Mouse (Mus musculus) neural tube, embryonic 15.5 days (tissue): Measurements from ENCODE around the gene Flt3l. TPM values are rescaled to one million over a fixed set of nuclear protein-coding genes. Genes with fewer than 3 reads are reported as not detected.
"Not testable (repeated sequence)": the region's sequence is repeated elsewhere in the genome, so short reads cannot be mapped to it uniquely, and the experiment has no call there.

Experiments used
- ATAC-seq: fragments of 200-750 bp; cut with Nextera tagmentation; 2 replicates; pipeline ENCODE4 v1.8.0; 2017; ENCODE audit warnings: mild to moderate bottlenecking, moderate TSS enrichment, moderate library complexity; ENCODE audit not compliant: low FRiP score
- H3K27ac ChIP-seq: fragments of 300-500 bp; sonication (generic); replicated peaks from 2 replicates; pipeline ENCODE4 v1.5.1; 2015; ENCODE audit warnings: mild to moderate bottlenecking, inconsistent platforms
- H3K27me3 ChIP-seq: fragments of 300-500 bp; sonication (generic); replicated peaks from 2 replicates; pipeline ENCODE4 v1.6.1; 2015; ENCODE audit warnings: inconsistent platforms
- H3K36me3 ChIP-seq: fragments of 300-500 bp; sonication (generic); 2 replicates; pipeline ENCODE4 v1.6.1; 2015; ENCODE audit warnings: inconsistent platforms
- H3K4me1 ChIP-seq: fragments of 300-500 bp; sonication (generic); 2 replicates; pipeline ENCODE4 v1.6.1; 2015; ENCODE audit warnings: inconsistent platforms
- H3K4me2 ChIP-seq: fragments of 300-500 bp; sonication (generic); 2 replicates; pipeline ENCODE4 v1.6.1; 2015; ENCODE audit warnings: inconsistent platforms, mild to moderate bottlenecking, moderate library complexity
- H3K4me3 ChIP-seq: fragments of 300-500 bp; sonication (generic); replicated peaks from 2 replicates; pipeline ENCODE4 v1.5.1; 2015; ENCODE audit warnings: mild to moderate bottlenecking, inconsistent platforms
- H3K9ac ChIP-seq: fragments of 300-500 bp; sonication (generic); replicated peaks from 2 replicates; pipeline ENCODE4 v1.6.1; 2015; ENCODE audit warnings: mild to moderate bottlenecking, inconsistent platforms
- H3K9me3 ChIP-seq: fragments of 300-500 bp; sonication (generic); replicated peaks from 2 replicates; pipeline ENCODE4 v1.6.1; 2016; ENCODE audit warnings: inconsistent platforms
- WGBS: fragments of 180-500 bp; shearing (Covaris S2); methylation state at CpG from one replicate; pipeline ENCODE4 v1.1.7; 2015; ENCODE audit warnings: mixed read lengths; 5-methylcytosine and 5-hydroxymethylcytosine counted together
- polyA plus RNA-seq: library from polyadenylated mRNA; unstranded; fragments of >200 nt; fragmentation: Nextera tagmentation; extraction: Ambion mirVana; gene quantifications from 2 replicates; pipeline ENCODE4 v1.2.1, GENCODE M21; 2015

Flt3l gene
- polyA plus RNA-seq, 1 experiment from 2014 or later = 1.8 TPM

DNA sequence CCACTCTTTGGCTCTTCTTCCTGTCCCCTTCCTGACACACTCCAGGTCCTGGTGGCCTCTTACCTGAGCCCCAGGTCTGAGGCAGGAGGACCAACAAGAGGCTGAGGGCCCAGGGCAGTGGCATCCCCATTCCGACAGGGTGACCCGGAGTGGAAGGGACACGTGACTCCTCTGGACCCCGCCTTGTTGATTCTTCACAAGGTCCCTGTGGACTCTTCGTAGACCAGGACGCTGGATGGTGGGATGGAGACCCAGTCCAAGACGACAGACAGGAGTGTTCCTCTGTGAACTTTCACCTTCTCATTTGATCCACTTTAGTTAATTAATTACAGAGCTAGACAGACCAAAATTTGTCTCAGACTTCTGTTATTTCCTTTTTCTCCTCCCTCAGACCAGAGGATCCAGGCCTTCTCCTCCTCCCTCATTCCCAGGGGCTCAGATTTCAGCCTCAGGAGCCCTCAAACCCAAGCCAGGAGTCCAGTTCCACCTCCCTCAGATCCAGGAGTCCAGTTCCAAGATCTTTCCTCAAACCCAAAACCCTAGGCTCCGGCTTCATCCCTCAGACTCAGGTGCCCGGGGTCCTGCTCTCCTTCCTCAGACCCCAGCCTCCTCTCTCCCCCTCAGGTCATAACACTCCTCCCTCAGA is 33.2 kb downstream of the Flt3l start:
- H3K9me3 ChIP-seq = no peaks in the 10 kb centered on the region
- H3K27me3 ChIP-seq = no peaks in the 10 kb centered on the region
- H3K9ac ChIP-seq = no peak overlapping the region
- H3K4me2 ChIP-seq = peak overlapping the region; percentile 42
- H3K36me3 ChIP-seq = no peaks in the 10 kb centered on the region
- 82% methylated on average over 9 of the region's 9 CpGs for WGBS
- H3K4me3 ChIP-seq = peak overlapping the region; percentile 27
- no peak for ATAC-seq
- H3K4me1 ChIP-seq = no peaks in the 10 kb centered on the region
- H3K27ac ChIP-seq = peak overlapping the region; percentile 71

DNA sequence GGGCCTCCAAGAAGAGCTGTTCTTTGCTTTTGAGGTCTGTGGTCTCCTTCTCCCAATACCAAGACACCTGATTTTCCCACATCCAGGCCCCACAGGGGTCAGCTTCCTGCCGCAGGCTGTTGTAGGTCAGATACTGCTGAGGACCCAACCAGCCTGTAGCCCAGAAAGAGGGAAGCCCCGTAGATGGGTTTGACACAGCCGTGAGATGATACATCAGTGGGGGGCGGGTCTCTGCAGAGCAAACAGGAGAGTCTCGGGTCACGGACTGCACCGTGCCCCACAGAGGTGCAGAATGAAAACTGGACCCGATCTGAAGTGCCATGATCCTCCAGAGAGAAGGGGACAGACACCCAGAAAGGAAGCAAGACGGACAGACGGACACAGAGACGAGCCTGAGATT is 33.8 kb downstream of the Flt3l start:
- H3K36me3 ChIP-seq = no peaks in the 10 kb centered on the region
- ATAC-seq = no peak
- no peak overlapping the region for H3K4me3 ChIP-seq
- 89% methylated on average over 11 of the region's 11 CpGs for WGBS
- no peaks in the 10 kb centered on the region for H3K9me3 ChIP-seq
- H3K27ac ChIP-seq = no peak overlapping the region
- peak overlapping the region; percentile 42 for H3K4me2 ChIP-seq
- H3K4me1 ChIP-seq = no peaks in the 10 kb centered on the region
- H3K27me3 ChIP-seq = no peaks in the 10 kb centered on the region
- H3K9ac ChIP-seq = no peak overlapping the region

DNA sequence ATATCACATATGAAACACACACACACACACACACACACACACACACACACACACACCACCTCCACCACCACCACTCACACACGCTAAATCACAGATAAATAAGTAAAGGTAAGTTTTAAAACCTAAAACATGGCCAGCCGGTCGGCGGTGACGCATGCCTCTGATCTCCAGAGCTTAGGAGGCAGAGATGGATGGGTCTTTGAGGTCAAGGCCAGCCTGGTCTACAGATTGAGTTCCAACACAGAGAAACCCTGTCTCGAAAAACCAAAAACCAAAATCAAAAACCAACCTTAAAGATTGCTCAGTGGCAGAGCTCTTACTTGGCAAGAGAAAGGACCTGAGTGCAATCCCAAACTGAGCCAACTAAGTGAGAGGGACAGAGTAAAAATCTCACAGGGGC is 36.2 kb downstream of the Flt3l start:
- Histone ChIP-seq H3K9me3 (no peaks in the 10 kb centered on the region), H3K27ac (no peak overlapping the region), H3K27me3 (no peaks in the 10 kb centered on the region), H3K4me1 (no peaks in the 10 kb centered on the region), H3K4me3 (no peak overlapping the region), H3K4me2 (no peak overlapping the region), H3K9ac (no peak overlapping the region), H3K36me3 (no peaks in the 10 kb centered on the region)
- no peak for ATAC-seq
- WGBS = 97% methylated on average over 6 of the region's 6 CpGs

DNA sequence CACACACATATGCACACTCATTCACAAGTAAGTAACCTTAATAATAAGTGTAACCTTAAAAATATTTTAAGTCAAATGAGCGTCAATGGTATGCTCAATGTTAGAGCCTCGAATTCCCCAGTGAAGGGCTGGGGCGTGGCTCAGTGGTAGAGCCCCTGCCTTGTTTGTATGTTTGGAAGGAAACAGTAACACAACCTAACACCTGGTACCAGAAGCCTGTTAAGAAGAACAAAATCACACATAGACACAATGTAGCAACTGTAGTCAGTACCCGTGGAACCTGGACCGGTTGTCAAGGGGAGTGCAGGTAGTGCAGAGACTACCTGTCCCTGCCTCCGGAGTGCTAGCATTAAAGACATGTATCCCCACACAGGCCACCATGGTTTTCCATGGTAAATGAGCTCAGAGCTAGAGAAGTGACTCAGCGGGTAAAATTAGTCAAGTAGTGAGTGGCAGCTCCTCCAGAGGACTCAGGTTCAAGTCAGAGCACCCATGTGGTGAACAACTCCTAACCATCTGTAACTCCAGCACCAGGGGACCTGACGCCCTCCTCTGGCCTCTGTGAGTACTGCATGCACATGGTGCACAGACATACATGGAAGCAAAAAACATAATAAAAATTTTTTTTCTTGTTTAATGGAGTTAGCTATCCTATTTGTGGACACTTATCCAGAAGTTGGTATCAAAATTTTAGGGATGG is 37.5 kb downstream of the Flt3l start:
- no peaks in the 10 kb centered on the region for H3K36me3 ChIP-seq
- H3K9ac ChIP-seq = no peak overlapping the region
- no peak overlapping the region for H3K4me2 ChIP-seq
- no peak overlapping the region for H3K27ac ChIP-seq
- no peaks in the 10 kb centered on the region for H3K27me3 ChIP-seq
- H3K4me1 ChIP-seq = no peaks in the 10 kb centered on the region
- WGBS = 87% methylated on average over 8 of the region's 8 CpGs
- ATAC-seq = no peak
- H3K4me3 ChIP-seq = no peak overlapping the region
- H3K9me3 ChIP-seq = no peaks in the 10 kb centered on the region

DNA sequence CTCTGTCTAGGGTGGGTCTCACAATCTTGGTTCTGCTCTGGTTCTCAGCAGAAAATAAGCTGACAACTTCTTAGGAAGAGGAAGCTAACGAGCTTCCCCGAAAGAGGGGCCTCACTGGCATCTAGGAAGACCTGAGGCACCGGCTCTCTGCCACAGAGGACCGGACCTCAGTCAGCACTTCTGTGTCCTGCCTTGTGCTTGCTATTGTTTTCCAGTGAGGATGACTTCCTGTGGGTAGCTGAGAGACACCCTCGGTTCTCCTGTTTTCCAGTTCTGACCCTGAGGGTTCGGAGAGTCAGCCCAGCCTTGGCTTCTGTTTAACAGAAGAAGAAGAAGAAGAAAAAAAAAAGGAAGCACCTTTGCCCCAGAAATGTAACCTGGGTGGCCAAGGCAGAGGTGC is 38.8 kb downstream of the Flt3l start:
- H3K36me3 ChIP-seq = no peaks in the 10 kb centered on the region
- no peak overlapping the region for H3K4me2 ChIP-seq
- peaks cover 4% of the 10 kb centered on the region; the same call in 1 of the 2 replicates for H3K4me1 ChIP-seq
- 76% methylated on average over 6 of the region's 6 CpGs for WGBS
- ATAC-seq = no peak
- H3K4me3 ChIP-seq = no peak overlapping the region
- H3K9me3 ChIP-seq = no peaks in the 10 kb centered on the region
- H3K9ac ChIP-seq = no peak overlapping the region
- H3K27ac ChIP-seq = no peak overlapping the region
- no peaks in the 10 kb centered on the region for H3K27me3 ChIP-seq

DNA sequence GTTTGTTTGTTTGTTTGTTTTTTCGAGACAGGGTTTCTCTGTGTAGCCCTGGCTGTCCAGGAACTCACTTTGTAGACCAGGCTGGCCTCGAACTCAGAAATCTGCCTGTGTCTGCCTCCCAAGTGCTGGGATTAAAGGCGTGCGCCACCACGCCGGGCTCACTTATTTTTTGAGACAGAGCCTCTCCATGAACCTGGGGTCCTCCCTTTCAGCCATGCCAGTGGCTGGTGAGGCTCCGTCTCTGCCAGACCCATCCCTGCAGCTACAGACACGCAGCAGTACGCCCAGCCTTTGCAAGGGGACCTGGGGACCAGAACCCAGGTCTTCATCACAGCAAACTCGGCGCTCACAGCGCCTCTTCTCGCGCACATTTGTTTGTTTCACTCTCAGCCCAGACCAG is 40.3 kb downstream of the Flt3l start:
- not testable (repeated sequence) for H3K9me3 ChIP-seq, ATAC-seq, H3K4me3 ChIP-seq, H3K27ac ChIP-seq, H3K9ac ChIP-seq, H3K36me3 ChIP-seq, H3K4me2 ChIP-seq, H3K27me3 ChIP-seq
- peaks cover 17% of the 10 kb centered on the region for H3K4me1 ChIP-seq
- WGBS = 94% methylated on average over 14 of the region's 14 CpGs

DNA sequence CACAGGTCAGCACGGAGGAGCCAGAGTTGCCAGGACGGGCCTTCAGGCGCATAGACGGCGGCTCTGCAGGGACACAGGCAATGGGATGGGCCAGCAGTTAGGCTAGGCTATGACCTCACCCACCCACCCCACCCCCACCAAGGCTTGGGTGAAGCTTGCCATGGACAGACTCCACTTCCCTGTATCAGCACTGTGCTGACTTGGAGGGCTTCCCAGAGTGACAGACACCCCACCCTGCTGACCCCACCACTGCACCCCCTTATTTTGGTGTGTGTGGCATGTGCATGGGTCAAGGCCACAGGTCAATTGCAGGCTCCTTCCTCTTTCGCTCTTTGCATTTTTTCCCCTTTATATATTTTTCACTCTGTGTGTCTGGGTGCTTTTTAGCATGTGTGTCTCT is 40.9 kb downstream of the Flt3l start:
- Histone ChIP-seq H3K36me3 (no peaks in the 10 kb centered on the region), H3K27me3 (no peaks in the 10 kb centered on the region), H3K4me1 (peaks cover 18% of the 10 kb centered on the region), H3K9me3 (no peaks in the 10 kb centered on the region), H3K27ac (no peak overlapping the region), H3K9ac (no peak overlapping the region), H3K4me3 (no peak overlapping the region), H3K4me2 (no peak overlapping the region)
- ATAC-seq = no peak
- 81% methylated on average over 6 of the region's 6 CpGs for WGBS

DNA sequence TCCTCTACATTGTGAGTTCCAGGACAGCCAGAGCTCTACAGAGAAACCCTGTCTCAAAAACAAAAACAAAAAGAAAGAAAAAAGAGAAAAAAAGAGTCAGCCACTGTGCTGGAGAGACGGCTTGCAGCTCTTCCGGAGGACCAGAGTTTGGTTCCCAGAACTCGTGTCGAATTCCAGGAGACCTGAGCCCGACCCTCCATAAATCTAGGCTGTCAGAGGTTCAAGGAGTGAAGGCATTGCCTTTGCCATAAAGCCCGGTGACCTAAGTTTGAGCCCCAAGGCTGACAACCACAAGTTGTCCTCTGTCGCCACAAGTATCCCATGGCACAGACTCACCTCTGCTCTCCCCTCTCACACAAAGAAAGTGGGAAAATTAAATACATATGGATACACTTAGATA is 42.1 kb downstream of the Flt3l start:
- Histone ChIP-seq H3K9ac (no peak overlapping the region), H3K4me1 (peaks cover 18% of the 10 kb centered on the region), H3K4me2 (no peak overlapping the region), H3K27ac (no peak overlapping the region), H3K4me3 (no peak overlapping the region), H3K36me3 (no peaks in the 10 kb centered on the region), H3K27me3 (no peaks in the 10 kb centered on the region), H3K9me3 (no peaks in the 10 kb centered on the region)
- no peak for ATAC-seq
- 11% methylated on average over 7 of the region's 7 CpGs for WGBS

DNA sequence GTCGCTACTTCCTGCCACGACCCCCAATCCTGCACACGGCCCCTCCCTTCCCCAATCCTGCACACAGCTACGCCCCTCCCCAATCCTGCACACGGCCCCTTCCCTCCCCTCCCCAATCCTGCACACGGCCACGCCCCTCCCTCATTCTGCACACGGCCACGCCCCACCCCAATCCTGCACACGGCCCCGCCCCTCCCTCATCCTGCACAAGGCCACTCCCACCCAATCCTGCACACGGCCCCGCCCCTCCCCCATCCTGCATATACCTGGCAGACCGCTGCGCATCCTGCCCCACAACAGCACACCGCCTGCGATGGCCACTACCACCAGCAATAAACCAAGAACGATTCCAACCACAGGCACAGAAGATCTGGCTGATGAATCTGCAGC is 42.7 kb downstream of the Flt3l start:
- Histone ChIP-seq H3K4me2 (no peak overlapping the region), H3K36me3 (no peaks in the 10 kb centered on the region), H3K4me3 (no peak overlapping the region), H3K9ac (no peak overlapping the region), H3K9me3 (no peaks in the 10 kb centered on the region), H3K27me3 (no peaks in the 10 kb centered on the region), H3K27ac (no peak overlapping the region), H3K4me1 (peaks cover 18% of the 10 kb centered on the region)
- WGBS = 33% methylated on average over 18 of the region's 18 CpGs
- ATAC-seq = no peak

DNA sequence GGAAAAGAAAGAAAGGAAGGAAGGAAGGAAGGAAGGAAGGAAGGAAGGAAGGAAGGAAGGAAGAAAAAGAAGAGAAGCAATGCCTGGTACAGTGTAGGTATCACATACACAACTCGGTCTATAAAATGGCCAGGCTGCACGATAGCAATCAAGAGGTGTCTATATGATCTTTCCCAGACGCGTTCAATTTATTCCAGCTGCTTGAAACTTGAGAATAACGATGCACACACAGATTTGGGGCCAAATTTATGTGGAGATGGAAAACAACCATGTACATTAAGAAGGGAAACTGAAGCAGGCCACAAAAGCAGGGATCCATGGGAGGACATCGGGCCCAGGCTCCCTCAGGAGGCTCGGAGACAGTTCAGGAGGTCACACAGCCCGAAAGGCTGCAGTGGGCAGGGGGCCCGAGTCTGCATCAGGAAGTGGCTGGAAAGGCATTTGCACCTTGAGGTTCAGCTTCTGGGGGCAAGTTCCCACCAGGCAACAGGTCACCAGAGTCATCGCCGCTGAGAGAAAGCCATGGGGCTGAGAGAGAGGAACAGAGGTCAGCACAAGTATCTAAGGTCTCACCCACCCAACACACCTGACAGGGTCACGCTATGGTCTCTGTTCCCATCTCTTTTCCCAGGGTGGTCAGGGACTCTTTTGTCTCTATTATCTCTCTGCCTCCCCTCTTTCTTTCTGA is 43.3 kb downstream of the Flt3l start:
- no peaks in the 10 kb centered on the region for H3K9me3 ChIP-seq
- H3K27ac ChIP-seq = no peak overlapping the region
- 61% methylated on average over 12 of the region's 12 CpGs for whole genome bisulfite sequencing
- H3K9ac ChIP-seq = no peak overlapping the region
- ATAC-seq = no peak
- no peak overlapping the region for H3K4me3 ChIP-seq
- H3K4me1 ChIP-seq = peaks cover 18% of the 10 kb centered on the region
- H3K36me3 ChIP-seq = no peaks in the 10 kb centered on the region
- H3K4me2 ChIP-seq = no peak overlapping the region
- H3K27me3 ChIP-seq = no peaks in the 10 kb centered on the region

DNA sequence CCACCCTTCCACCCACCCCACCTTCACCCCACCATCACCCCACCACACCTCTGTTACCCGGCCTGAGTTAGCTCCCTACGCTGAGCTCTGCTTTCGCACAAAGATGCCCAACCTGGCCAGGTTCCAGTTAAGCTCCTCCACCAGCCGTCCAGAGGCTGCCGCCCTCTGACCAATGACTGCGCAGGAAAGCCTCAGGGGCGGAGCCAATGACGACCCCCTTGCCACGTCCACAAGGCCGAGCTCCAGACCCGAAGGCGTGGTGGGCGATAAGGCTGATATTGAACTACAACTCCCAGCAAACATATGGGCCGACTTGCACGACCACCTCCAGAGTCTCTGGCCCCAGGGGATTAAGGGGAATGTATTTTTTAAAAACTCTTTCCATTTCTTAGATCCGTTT is 44.2 kb downstream of the Flt3l start, which contains the start of gene Rcn3:
Gene Rcn3, minus strand, starts transcription at position 174 of the 400 bp plus-strand sequence.
- H3K9ac ChIP-seq = peak within 1 kb of the TSS; percentile 49
- no peaks in the 10 kb centered on the region for H3K36me3 ChIP-seq
- no peaks in the 10 kb centered on the region for H3K9me3 ChIP-seq
- ATAC-seq = peak; percentile 93
- peak within 1 kb of the TSS; percentile 64 for H3K4me2 ChIP-seq
- H3K27me3 ChIP-seq = no peaks in the 10 kb centered on the region
- WGBS = under 1% methylated on average over 16 of the region's 16 CpGs
- H3K4me1 ChIP-seq = peaks cover 18% of the 10 kb centered on the region
- peak within 1 kb of the TSS; percentile 18; the same call in 1 of the 2 replicates for H3K27ac ChIP-seq
- H3K4me3 ChIP-seq = peak within 1 kb of the TSS; percentile 41
